Mouse (Mus musculus) cerebellum, adult 2 months (tissue): ENCODE results near the gene Mrps35. TPM values are rescaled to one million over a fixed set of nuclear protein-coding genes. Genes with fewer than 3 reads are reported as not detected.

ENCODE experiments used
- DNase-seq, 2 experiments: peaks; one replicate each; pipeline ENCODE4 v3.0.0; 2021
- H3K27ac ChIP-seq: fragments of 200-500 bp; 2 replicates; pipeline ENCODE4 v1.5.1; 2012; ENCODE audit warnings: low read length, control low read depth, inconsistent platforms; ENCODE audit not compliant: insufficient read depth
- H3K27me3 ChIP-seq: fragments of 200-500 bp; 2 replicates; pipeline ENCODE4 v1.6.1; 2012; ENCODE audit warnings: inconsistent platforms, mild to moderate bottlenecking, low read length, moderate library complexity; ENCODE audit not compliant: control insufficient read depth, insufficient read depth
- H3K4me1 ChIP-seq: fragments of 200-500 bp; 2 replicates; pipeline ENCODE4 v1.6.1; 2011; ENCODE audit warnings: low read length; ENCODE audit not compliant: control insufficient read depth, insufficient read depth
- H3K4me3 ChIP-seq: fragments of 200-500 bp; replicated peaks from 2 replicates; pipeline ENCODE3; 2011; ENCODE audit warnings: mild to moderate bottlenecking, low read depth, low read length, control low read depth; ENCODE audit not compliant: insufficient read depth
- CTCF ChIP-seq: fragments of 200-500 bp; IDR thresholded peaks from 2 replicates; pipeline ENCODE4 v1.5.1; 2011; ENCODE audit warnings: low read depth, mild to moderate bottlenecking, control low read depth, low read length, moderate library complexity, borderline replicate concordance; ENCODE audit not compliant: insufficient read depth
- POLR2A ChIP-seq: fragments of 200-500 bp; IDR thresholded peaks from 2 replicates; pipeline ENCODE4 v1.6.1; 2011; ENCODE audit warnings: low read length, control low read depth, borderline replicate concordance; ENCODE audit not compliant: insufficient read depth
- WGBS: fragments of 180-500 bp; shearing (Covaris S2); methylation state at CpG from one replicate; pipeline ENCODE4 v1.1.7; 2018; 5-methylcytosine and 5-hydroxymethylcytosine counted together
- polyA plus RNA-seq: library from polyadenylated mRNA; depleted of rRNA; stranded (reverse); fragments of >200 nt; gene quantifications from 2 replicates; pipeline ENCODE4 v1.2.3, GENCODE M21; 2012

The Mrps35 gene
- polyA plus RNA-seq, 1 experiment, result 41.9 TPM

GRCm38 (mm10) chr6:147094771-147095170 is 52.2 kb downstream of the Mrps35 start:
- DNase-seq, result no peak
- TF ChIP-seq CTCF (no peak), POLR2A (no peak)
- 60% methylated on average over 7 of the region's 7 CpGs for WGBS
- H3K4me3 ChIP-seq, result peak overlapping the region; percentile 24
- no peaks in the 10 kb centered on the region for H3K27me3 ChIP-seq
- no peak overlapping the region for H3K27ac ChIP-seq
- peaks cover 13% of the 10 kb centered on the region; the same call in 1 of the 2 replicates for H3K4me1 ChIP-seq

GRCm38 (mm10) chr6:147096109-147096508 is 53.5 kb downstream of the Mrps35 start:
- no peak overlapping the region for H3K27ac ChIP-seq
- DNase-seq, result no peak
- peaks cover 20% of the 10 kb centered on the region for H3K4me1 ChIP-seq
- TF ChIP-seq CTCF (no peak), POLR2A (no peak)
- 97% methylated on average over 4 of the region's 4 CpGs for WGBS
- no peak overlapping the region for H3K4me3 ChIP-seq
- no peaks in the 10 kb centered on the region for H3K27me3 ChIP-seq

DNA sequence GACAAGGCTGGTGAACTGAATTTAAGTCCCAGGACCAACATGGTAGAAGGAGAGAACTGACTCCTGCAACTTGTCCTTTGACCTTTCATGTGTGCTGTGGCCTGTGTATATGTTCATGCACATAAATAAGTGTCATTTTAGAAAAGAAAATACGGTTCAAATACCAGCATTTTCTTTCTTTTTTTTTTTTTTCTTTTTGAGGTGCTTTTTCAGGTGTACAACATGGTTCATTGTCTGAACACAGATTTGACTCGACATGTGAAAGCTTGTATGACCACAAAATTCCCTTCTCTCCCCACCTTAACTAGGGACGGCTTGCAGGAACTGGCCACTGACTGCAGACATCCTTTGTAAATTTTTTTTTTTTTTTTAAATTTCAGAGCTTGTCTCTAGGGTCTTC is 54.4 kb downstream of the Mrps35 start:
- H3K4me3 ChIP-seq, result no peak overlapping the region
- H3K27me3 ChIP-seq, result no peaks in the 10 kb centered on the region
- H3K27ac ChIP-seq, result no peak overlapping the region
- TF ChIP-seq POLR2A (no peak), CTCF (no peak)
- no peak for DNase-seq
- peaks cover 28% of the 10 kb centered on the region for H3K4me1 ChIP-seq
- WGBS, result 77% methylated on average over 3 of the region's 3 CpGs

DNA sequence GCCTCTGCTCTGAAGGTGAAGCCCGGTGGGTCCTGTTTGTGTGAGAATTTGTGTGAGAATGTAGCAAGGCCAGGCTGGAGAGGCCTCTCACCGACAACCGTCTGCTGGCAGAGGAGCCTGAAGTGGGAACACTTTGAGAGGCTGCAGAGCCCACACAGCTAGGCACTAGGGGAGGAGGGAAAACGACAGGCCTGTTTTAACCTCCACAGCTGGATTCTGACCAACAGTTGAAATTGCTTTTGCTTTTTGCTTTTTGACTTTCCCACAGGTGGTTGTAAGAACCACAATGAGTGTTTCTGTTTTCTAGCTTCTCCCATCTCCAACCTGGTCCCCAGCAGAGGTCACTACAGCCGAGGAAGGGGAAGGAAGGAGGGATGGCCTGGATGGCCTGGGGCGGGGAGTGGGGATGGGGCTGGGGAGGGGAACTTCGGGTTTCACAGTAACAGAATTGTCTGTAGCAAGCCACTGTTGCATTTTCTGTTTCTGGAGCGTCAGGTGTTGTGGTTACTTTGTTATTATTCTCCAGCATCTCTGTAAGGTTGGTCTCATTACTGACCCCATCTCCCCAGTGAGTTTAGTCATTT is 54.9 kb downstream of the Mrps35 start:
- Histone ChIP-seq H3K27me3 (no peaks in the 10 kb centered on the region), H3K4me1 (peaks cover 28% of the 10 kb centered on the region), H3K27ac (no peak overlapping the region), H3K4me3 (no peak overlapping the region)
- TF ChIP-seq POLR2A, result no peak
- no peak for TF ChIP-seq CTCF
- DNase-seq, result no peak
- 53% methylated on average over 8 of the region's 8 CpGs for WGBS

DNA sequence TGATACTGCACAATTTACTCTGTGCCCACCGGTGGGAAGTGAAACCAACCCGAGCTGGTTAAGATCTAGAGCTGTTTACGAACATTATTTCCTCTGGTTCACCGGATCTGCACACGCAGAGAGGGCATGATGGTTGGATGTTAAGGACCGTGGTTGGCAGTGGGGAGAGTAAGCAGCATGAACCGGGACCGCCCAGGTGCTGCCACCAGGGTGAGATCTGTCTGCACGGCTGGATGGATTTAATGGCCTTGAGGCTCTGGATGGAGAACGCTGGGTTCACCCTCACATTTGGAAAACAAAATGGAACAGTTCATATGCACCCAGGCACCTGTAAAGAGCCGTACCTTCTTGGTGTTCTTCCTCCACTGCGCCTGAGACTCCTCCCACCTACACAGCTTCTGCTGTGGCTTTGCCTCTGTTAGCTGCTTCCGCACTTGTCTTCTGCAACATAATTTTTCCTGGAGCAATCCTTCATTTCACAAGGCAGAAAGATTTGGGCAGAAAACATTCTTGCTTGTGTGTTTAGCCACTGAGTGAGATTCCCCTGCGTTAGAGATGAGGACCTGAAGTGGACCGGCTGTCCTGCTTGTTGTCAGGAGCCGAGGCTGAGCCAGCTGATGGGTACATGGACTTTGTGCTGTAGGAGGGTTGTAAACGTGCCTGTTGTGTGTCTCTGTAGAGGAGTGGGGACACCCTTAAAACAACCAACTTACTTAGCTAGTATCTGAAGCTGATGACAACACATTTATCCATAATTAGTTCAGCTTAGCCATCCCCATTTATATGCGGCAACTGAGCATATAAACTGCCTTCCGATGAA is 57.1 kb downstream of the Mrps35 start:
- Histone ChIP-seq H3K4me1 (peaks cover 28% of the 10 kb centered on the region), H3K27me3 (no peaks in the 10 kb centered on the region), H3K27ac (no peak overlapping the region), H3K4me3 (no peak overlapping the region)
- TF ChIP-seq POLR2A, result no peak
- TF ChIP-seq CTCF, result no peak
- no peak for DNase-seq
- WGBS, result 57% methylated on average over 19 of the region's 19 CpGs

DNA sequence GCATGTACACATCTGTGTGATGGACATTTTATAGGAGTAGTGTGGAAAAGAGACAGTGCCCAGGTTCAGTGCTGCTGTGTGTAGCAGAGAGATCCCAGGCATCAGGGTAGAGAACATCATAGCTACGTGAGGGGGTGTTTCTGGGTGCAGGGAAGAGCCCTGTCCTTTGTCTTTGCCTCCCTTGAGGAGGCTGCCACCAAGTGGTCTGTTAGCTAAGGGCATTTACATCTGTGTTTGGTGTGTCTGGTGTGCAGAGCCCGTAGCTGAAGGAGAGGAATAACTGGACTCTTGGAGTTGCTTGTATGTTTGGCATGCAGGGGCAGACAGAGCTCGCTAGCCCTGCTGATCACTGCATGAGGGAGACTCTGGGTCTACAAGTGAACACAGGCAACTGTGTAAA is 59.7 kb downstream of the Mrps35 start:
- Histone ChIP-seq H3K4me1 (peaks cover 27% of the 10 kb centered on the region), H3K27ac (no peak overlapping the region), H3K27me3 (no peaks in the 10 kb centered on the region), H3K4me3 (no peak overlapping the region)
- WGBS, result 88% methylated on average over 3 of the region's 3 CpGs
- DNase-seq, result no peak
- TF ChIP-seq CTCF (no peak), POLR2A (no peak)

DNA sequence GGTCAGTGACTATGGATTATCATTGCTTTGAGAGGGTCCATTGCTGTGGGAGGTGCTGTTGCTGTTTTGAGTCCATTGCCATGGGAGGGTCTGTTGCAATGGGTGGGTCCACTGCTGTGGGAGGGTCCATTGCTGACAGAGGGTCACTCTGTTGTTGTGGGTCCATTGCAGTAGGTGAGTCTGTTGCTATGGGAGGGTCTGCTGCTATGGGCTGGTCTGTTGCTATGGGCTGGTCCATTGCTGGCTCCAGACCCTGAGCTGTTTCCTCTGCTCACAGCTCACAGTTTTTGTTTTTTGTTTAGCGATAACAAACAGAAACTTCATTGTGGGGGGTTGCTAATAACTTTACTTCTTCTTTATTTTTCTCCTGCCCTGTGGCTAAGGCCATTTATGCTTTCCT is 63.0 kb downstream of the Mrps35 start:
- 100% methylated on average over 1 of the region's 1 CpGs for WGBS
- Histone ChIP-seq H3K4me3 (no peak overlapping the region), H3K4me1 (peaks cover 17% of the 10 kb centered on the region), H3K27me3 (no peaks in the 10 kb centered on the region), H3K27ac (no peak overlapping the region)
- no peak for TF ChIP-seq CTCF
- no peak for TF ChIP-seq POLR2A
- DNase-seq, result no peak

GRCm38 (mm10) chr6:147106716-147107115 is 64.2 kb downstream of the Mrps35 start:
- DNase-seq, result no peak
- no peak overlapping the region for H3K27ac ChIP-seq
- peaks cover 5% of the 10 kb centered on the region; the same call in 1 of the 2 replicates for H3K4me1 ChIP-seq
- 90% methylated on average over 6 of the region's 6 CpGs for WGBS
- H3K4me3 ChIP-seq, result no peak overlapping the region
- TF ChIP-seq CTCF (no peak), POLR2A (no peak)
- H3K27me3 ChIP-seq, result no peaks in the 10 kb centered on the region
